Comparison of ENCODE assay signal across 8 mouse cellular contexts in the genomic region with DNA sequence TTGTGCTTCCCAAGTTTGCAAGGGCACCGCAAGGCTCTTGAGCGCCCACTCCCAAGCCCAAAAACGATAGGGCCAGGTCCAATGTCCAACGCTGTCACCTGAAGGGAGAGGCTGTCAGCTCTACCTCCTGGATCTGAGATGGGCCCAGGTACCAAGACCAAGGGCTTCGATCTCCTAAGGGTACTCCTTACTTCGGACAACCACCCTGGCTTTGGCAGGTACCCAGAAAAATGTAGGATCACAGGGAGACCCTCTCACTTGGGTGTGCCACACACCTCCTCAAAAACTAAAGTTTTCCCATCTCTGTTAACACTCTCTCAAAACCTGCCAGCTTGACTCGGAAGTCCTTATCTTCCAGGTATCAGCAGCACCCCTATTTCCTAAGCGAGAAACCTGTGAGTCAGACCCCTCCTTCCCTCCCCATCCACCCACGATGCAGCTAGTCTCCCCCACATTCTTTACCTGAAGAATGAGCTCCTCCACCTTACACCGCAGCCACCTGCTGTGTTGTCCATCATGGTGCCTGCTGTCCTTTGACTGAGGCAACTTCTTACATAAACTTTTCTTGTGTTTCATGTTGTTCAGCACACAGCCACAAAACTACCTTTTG. TPM values are rescaled to one million over a fixed set of nuclear protein-coding genes. Genes with fewer than 3 reads are reported as not detected.
DNase-seq lines count a peak whose midpoint lies in the region; ATAC-seq and TF ChIP-seq lines count a peak whose summit lies in the region.

No protein-coding gene starts in this region.

- TF ChIP-seq POLR2A in bone marrow, adult 2 months (IDR thresholded peaks at IDR 0.05; ENCODE audit: borderline replicate concordance, control insufficient read depth, low read depth, low read length), result no peak

- DNase-seq in kidney, adult 11 months, result no peak
- DNase-seq in thymus, postnatal 14 days, result no peak

- H3K4me2 ChIP-seq in kidney, embryonic 14.5 days (replicated peaks; ENCODE audit: low read depth, low read length), result peak overlapping the region; percentile 70
- H3K4me2 ChIP-seq in forebrain, embryonic 16.5 days (ENCODE audit: low read length), result peak overlapping the region; percentile 96
- H3K4me2 ChIP-seq in liver, embryonic 16.5 days (ENCODE audit: low read depth, low read length), result peak overlapping the region; percentile 96

- H3K27me3 ChIP-seq in kidney, embryonic 14.5 days (ENCODE audit: control insufficient read depth, insufficient read depth, low read length), result no peaks in the 10 kb centered on the region
- H3K27me3 ChIP-seq in forebrain, embryonic 16.5 days (replicated peaks; ENCODE audit: control insufficient read depth, insufficient read depth, low read length), result 0 out of 2 replicates have a peak, but pooled peaks cover 2% of the 10 kb centered on the region
- peaks cover 3% of the 10 kb centered on the region; the same call in 1 of the 2 replicates for H3K27me3 ChIP-seq in liver, embryonic 16.5 days (ENCODE audit: control insufficient read depth, insufficient read depth, low read depth, low read length)

- WGBS in kidney, embryonic 14.5 days, result 35% methylated on average over 10 of the region's 10 CpGs
- 65% methylated on average over 10 of the region's 10 CpGs for WGBS in bone marrow, adult 2 months
- 37% methylated on average over 10 of the region's 10 CpGs for WGBS in forebrain, embryonic 16.5 days
- WGBS in liver, embryonic 16.5 days (ENCODE audit: insufficient replicate concordance), result 44% methylated on average over 10 of the region's 10 CpGs

- peak overlapping the region; percentile 98 for H3K4me3 ChIP-seq in kidney, embryonic 14.5 days (ENCODE audit: low read length)
- H3K4me3 ChIP-seq in bone marrow, adult 2 months (replicated peaks; ENCODE audit: control insufficient read depth, low read depth, low read length), result peak overlapping the region; percentile 91
- peak overlapping the region; percentile 88 for H3K4me3 ChIP-seq in forebrain, embryonic 16.5 days (replicated peaks; ENCODE audit: low read length)
- H3K4me3 ChIP-seq in liver, embryonic 16.5 days (ENCODE audit: low read depth, low read length), result peak overlapping the region; percentile 91

- no peak for TF ChIP-seq CTCF in bone marrow, adult 2 months (IDR thresholded peaks at IDR 0.05; ENCODE audit: control insufficient read depth, insufficient read depth, low read length)

- no peaks in the 10 kb centered on the region for H3K9me3 ChIP-seq in kidney, embryonic 14.5 days (ENCODE audit: control insufficient read depth, low read length)
- no peaks in the 10 kb centered on the region for H3K9me3 ChIP-seq in forebrain, embryonic 16.5 days (ENCODE audit: control insufficient read depth, low read length)
- H3K9me3 ChIP-seq in liver, embryonic 16.5 days (replicated peaks; ENCODE audit: control insufficient read depth, low read length), result no peaks in the 10 kb centered on the region

- H3K4me1 ChIP-seq in kidney, embryonic 14.5 days (ENCODE audit: control insufficient read depth, insufficient read depth, low read length), result peaks cover 16% of the 10 kb centered on the region
- peaks cover 4% of the 10 kb centered on the region for H3K4me1 ChIP-seq in bone marrow, adult 2 months (ENCODE audit: control insufficient read depth, insufficient read depth, low read length)
- peaks cover 21% of the 10 kb centered on the region for H3K4me1 ChIP-seq in forebrain, embryonic 16.5 days (replicated peaks; ENCODE audit: control insufficient read depth, insufficient read depth, low read length)
- H3K4me1 ChIP-seq in liver, embryonic 16.5 days (ENCODE audit: control insufficient read depth, low read depth, low read length), result peaks cover 18% of the 10 kb centered on the region

- peak; percentile 8 for ATAC-seq in kidney, embryonic 14.5 days (ENCODE audit: low FRiP score, low TSS enrichment)
- ATAC-seq in forebrain, embryonic 16.5 days, result peak; percentile 16
- ATAC-seq in liver, embryonic 16.5 days (ENCODE audit: low read depth), result no peak
- ATAC-seq in erythroid progenitor cell, adult 5-6 weeks (replicated peaks; ENCODE audit: low FRiP score, poor library complexity, severe bottlenecking), result no peak
- ATAC-seq in inflammation-experienced regulatory T-cells, adult 6 months, result no peak

- H3K9ac ChIP-seq in kidney, embryonic 14.5 days (ENCODE audit: low read depth, low read length), result peak overlapping the region; percentile 98
- peak overlapping the region; percentile 94 for H3K9ac ChIP-seq in forebrain, embryonic 16.5 days (replicated peaks; ENCODE audit: low read depth, low read length)
- H3K9ac ChIP-seq in liver, embryonic 16.5 days (ENCODE audit: low read depth, low read length), result peak overlapping the region; percentile 96

- H3K27ac ChIP-seq in kidney, embryonic 14.5 days (ENCODE audit: low read depth, low read length), result no peak overlapping the region
- H3K27ac ChIP-seq in bone marrow, adult 2 months (ENCODE audit: control insufficient read depth, insufficient read depth, low read depth, low read length, poor library complexity), result no peak overlapping the region
- H3K27ac ChIP-seq in forebrain, embryonic 16.5 days (ENCODE audit: low read length), result no peak overlapping the region
- no peak overlapping the region for H3K27ac ChIP-seq in liver, embryonic 16.5 days (ENCODE audit: low read length)

- H3K36me3 ChIP-seq in kidney, embryonic 14.5 days (ENCODE audit: control insufficient read depth, insufficient read depth, low read length), result no peaks in the 10 kb centered on the region
- no peaks in the 10 kb centered on the region for H3K36me3 ChIP-seq in forebrain, embryonic 16.5 days (ENCODE audit: control insufficient read depth, insufficient read depth)
- H3K36me3 ChIP-seq in liver, embryonic 16.5 days (ENCODE audit: control insufficient read depth, insufficient read depth), result no peaks in the 10 kb centered on the region

RNA-seq across cellular contexts. Expression of gene Crebbp, which starts 0.9 kb away (rescaled TPM):
- 47.2 and 55.0 TPM in 2 replicates for polyA plus RNA-seq in kidney, embryonic 14.5 days (2014; fragmentation: Nextera tagmentation; extraction: Ambion mirVana)
- polyA plus RNA-seq in bone marrow, adult 2 months (2011; ENCODE audit: insufficient read depth, insufficient read length, low replicate concordance, missing spikeins), result 25.9 and 42.5 TPM in 2 replicates
- polyA plus RNA-seq in forebrain, embryonic 16.5 days (2015; fragmentation: Nextera tagmentation; extraction: Ambion mirVana), result 47.4 and 49.0 TPM in 2 replicates
- 8.0 and 8.7 TPM in 2 replicates for polyA plus RNA-seq in liver, embryonic 16.5 days (2015; fragmentation: Nextera tagmentation; extraction: Ambion mirVana)
- total RNA-seq in erythroid progenitor cell, adult 5-6 weeks (2015; ENCODE audit: low replicate concordance), result 51.1 and 51.2 TPM in 2 replicates
- total RNA-seq in erythroid progenitor cell, adult 5-6 weeks (2017; ENCODE audit: low replicate concordance), result 51.4 and 115 TPM in 2 replicates
- polyA plus RNA-seq in inflammation-experienced regulatory T-cells, adult 6 months (2017; shearing (Covaris generic)), result 10 to 100 TPM; 54.1 to 77.8 (median 69.3) TPM

Comparison
In these comparisons a context has a peak if more than half of its experiments do, and no peak if none do; other contexts are left out.
1. ATAC-seq: peak in kidney, embryonic 14.5 days (single experiment) and forebrain, embryonic 16.5 days (single experiment); none in liver, embryonic 16.5 days (single experiment), erythroid progenitor cell, adult 5-6 weeks (single experiment) and inflammation-experienced regulatory T-cells, adult 6 months (single experiment).
2. Peak in every context shown above with its lines, with median percentiles within 50 percentile points of each other: H3K4me2 ChIP-seq, H3K4me3 ChIP-seq and H3K9ac ChIP-seq.